Mouse (Mus musculus) mesoderm, embryonic 11.5 days (tissue): Measurements from ENCODE around the gene Nck2.
A peak's percentile ranks its signal among the peaks of the same experiment; 100 is the strongest.

Experiments used
- DNase-seq: peaks from one replicate; pipeline ENCODE4 v3.0.0-alpha.2; 2012; ENCODE audit warnings: low read depth, low spot score

The Nck2 gene

DNA sequence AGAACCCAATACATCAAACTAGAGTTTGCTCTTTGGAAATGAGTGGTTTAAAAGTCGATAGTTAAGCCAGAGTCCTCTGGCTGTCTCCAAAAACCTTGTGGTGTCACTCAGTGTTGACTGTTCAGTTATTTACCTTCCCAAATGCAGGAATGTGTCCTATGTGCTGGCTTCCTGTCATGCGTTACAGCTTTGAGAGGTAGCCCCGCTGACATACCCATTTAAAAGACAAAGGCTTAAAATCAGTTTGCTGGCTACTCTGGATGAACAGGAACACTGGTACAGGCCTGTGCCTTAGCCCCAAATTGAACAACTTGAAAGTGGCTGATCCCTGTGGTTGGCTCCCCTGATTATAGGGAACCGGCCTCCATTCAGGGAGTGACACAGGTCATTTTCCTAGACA, 126.7 kb downstream of the Nck2 start:
- DNase-seq, result no peak

DNA sequence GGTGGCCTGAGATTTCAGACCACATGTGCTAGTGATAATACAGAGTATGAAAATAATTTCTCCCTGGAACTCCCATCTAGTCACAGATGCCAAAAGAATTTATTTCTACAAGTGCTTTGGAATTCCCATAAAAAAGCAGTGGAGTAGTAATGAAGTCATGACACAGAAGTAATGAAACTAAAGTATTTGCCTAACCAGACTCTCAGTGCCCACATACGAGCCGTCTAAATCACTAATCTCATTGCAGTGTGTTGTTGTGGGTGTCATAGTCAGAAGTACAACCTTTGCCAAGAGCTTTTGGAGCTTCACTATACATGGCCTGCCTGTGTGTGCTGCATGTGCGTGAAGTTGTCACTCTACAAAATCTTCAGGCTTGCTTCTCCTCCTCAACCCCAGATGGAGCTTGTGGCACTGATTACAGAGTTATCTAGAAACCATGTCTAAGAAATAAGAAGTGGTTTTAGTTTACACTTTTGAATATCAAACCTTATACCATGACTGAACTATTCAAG, 130.5 kb downstream of the Nck2 start:
- no peak for DNase-seq

DNA sequence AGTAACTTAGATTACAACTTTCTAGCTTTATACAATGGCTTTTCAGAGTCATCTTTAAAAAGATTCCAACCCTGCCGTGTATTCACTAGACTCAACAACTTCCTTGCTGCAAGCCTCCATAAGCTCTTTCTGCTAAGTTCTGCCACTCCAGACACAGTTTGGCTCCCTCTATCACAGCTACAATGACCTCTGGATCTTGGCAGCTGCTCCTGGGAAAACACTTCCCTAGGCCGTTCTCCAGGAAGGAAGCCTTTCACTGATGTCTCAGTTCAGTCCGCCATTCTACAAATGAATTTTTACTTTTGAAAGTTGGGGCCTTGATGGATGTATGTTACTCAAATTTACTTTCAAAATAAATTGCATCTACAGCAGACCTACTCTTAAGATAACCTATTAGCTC, 133.0 kb downstream of the Nck2 start:
- no peak for DNase-seq

DNA sequence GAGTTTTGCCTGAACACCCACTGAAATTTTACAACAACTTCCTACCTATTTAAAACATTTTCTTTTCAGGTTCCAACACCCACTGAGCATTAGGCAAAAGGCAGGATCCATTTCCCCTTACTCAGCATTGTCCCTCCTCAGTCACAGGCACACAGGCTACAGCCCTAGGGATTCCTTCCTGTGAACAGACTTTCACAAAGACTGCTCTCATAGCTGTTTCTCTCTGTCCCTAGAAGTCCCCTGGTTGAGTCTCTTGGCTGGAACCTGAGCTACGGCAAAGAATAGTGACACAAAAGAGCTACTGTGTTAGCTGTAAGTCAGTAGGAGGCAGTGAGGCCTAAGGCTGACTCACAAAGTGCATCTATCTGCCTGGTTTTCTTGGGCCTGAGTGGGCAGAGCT, 139.2 kb downstream of the Nck2 start:
- DNase-seq, result peak; percentile 13

DNA sequence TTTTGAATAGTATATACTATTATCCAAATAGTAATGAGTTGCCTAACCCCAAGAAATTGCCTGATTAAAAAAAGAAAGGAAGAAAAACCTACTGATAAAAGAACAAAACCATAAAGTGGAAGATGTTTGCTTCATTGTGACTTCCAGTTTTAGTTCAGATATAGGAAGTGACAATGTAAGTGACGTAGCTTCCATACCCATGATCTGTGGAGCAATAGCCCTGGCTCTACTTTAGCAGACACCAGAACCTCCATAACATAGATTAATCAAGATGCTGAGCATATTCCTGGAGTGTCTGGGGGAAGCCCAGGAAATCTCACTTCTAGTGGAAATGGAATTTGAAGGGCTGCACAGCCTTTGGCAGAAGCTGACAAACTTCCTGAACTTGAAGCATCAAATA, 144.6 kb downstream of the Nck2 start:
- DNase-seq, result no peak

DNA sequence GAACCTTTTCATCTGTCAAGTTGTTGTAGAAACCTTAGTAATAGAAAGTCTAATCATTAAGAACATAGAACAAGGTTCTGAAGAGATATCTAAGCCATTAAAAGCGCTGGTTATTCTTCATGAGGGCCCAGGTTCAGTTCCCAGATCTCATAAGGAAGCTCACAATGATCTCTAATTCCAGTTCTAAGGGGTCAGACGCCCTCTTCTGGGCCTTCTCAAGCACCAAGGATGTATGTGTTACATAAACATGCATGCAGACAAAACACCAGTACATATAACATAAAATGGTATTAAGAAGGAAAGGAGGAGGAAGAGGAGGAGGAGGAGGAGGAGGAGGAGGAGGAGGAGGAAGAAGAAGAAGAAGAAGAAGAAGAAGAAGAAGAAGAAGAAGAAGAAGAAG, 145.5 kb downstream of the Nck2 start:
- DNase-seq, result no peak

DNA sequence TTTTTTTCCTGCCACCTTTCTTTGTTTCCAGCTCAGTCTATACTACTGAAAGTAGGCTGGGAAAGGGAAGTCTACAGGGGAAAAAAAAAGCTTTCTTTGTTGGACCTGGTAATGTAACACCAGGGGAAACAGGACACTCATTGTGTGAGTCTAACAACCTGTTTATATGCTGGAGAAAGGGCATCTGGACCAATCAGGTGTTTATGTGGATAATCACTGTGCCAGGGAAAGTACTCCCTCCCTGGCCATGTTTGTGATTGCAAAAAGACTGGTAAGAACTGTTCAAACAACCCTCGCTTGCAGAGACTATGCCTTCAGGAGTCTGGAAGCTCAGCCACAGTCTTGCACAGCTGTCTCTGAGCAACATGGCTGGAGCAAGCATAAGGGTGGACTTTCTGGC, 146.3 kb downstream of the Nck2 start:
- DNase-seq, result no peak

DNA sequence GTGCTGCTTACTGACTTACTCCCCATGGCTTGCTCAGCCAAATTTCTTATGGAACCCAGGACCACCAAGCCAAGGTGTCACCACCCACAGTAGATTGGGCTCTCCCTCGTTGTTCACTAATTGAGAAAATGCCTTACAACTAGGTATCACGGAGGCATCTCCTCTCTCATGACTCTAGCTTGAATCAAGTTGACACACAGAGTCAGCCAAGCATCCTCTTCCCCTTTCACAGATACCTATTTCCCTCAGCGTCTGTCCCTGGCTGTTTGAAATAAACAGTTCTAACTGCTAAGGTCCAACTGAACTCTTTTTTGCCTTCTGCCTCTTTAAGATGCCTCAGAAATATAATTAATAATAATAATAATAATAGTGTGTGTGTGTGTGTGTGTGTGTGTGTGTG, 148.7 kb downstream of the Nck2 start:
- DNase-seq, result no peak

DNA sequence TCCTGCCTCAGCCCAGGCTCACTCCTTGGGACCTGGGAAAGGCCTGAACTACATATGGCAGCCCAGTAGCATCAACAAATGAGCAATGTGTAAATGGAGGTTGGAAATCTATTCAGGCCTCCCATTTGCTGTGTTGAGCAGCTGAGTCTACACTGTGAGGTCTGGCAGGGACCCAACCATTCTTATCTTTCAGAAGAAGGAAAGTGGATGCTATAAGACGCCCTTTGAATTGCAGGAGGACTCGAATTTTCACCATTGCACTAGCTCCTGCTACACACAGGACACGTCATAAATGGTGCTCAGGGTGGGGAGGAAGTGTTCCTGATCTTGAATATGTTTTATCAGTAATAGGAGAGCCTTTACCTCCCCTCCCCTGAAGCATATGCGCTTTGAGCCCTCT, 150.4 kb downstream of the Nck2 start:
- no peak for DNase-seq

DNA sequence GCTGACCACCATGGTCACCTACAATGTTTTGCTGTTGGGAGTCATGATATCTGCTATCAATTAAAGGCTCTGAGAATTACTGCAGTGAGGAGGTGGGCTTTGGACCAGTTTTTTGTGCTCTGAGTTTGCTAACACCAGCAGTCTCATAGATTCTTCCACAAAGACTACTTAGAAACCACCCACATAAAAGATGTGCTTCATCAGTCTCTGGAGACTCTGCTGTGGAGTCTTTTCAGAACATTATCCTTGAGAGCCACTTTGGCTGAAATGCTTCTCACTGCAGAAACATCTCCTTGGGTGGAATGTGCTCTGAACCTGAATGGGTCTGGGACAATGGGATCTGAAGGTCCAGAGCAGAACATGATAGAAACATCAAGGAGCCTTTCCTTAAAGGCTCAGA, 153.4 kb downstream of the Nck2 start:
- DNase-seq, result no peak

DNA sequence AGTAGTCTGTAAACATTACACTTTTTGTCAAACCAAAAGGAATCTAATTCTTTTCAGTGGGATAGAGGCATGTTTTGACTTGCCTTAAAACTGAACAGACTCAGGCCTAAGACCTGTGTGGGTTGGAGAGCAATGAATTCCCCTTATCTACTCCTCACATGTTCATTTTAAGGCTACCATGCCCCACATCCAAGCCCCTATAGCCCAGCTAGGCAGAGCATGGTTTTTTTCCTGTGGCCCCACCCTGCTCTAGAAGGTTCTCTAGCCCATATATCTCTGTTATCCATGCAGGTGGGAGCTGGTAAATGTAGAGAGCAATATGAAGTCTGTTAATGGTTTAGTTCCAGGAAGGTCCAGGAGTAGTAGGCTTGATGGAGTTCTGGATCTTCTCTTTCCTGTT, 155.1 kb downstream of the Nck2 start:
- no peak for DNase-seq

DNA sequence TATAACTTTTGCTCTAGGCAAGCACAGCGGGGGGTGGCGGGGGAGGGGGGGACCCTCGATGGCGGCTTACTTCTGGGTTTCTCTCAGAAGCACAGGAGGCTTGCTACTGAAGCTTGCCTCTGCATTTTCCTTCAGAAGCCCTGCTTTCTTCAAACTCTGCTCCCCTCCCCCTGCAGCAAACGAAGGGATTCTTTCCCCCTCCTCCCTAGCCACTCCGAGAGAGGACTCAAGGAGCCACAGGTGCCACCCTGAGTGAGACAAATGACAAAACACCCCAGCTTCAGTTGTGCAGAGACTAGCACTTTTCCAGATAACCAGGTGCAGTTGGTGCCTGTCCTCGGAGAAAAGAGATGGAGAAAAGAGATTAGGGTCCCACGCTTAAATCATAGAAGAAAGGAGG, 156.7 kb downstream of the Nck2 start:
- no peak for DNase-seq

DNA sequence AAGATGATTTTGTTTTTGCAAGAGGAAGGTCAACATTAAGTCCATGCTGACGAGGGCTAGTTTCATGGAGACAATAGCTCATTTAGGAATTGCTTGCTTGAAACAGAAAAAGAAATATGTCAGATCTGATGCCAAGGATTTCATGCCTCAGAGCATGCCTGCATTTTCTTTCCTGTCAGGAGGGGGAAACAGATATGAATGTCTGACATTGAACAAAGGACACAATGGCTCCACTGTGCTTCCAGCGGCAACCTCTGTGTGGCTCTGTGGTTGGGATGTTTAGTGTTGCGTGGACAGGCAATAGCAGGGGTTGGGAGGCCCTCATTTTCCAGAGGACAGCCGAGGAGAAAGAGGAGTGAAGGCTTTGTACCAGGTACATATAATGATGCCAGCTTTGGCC, 171.6 kb downstream of the Nck2 start:
- peak; percentile 24 for DNase-seq
